Mouse (Mus musculus) frontal cortex, adult (tissue): ENCODE results near the gene Tamm41.

Source experiments
- ATAC-seq: cut with Nextera tagmentation; 2 replicates; pipeline ENCODE4 v1.9.2; 2017; ENCODE audit warnings: mild to moderate bottlenecking, moderate library complexity, mixed read lengths; ENCODE audit not compliant: low TSS enrichment

Gene Tamm41

DNA sequence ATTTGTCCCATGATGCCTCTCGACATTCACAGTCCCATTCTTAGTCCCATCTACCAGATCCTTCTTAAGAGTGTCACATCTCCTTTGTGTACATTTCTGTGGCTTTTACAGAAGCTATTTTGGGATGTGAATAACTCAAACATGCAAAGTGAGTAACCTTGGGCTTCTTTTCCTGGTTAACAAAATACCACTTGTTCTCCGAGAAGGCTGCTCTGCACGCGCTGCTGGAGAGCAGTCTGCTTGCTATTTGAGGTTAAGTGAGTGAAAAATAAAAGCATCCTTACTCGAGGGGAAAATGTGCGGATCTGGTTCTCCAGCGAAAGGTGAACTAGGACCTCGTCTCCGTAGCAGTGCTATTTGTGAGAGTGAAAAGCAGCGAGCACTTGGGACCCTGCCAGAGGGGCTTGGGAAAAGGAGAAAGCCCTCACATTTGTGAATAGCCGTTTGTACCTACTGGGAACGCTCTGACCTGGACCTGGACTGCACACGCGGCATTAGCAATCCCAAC lies 10.1 kb downstream of the Tamm41 start:
- ATAC-seq: no peak

DNA sequence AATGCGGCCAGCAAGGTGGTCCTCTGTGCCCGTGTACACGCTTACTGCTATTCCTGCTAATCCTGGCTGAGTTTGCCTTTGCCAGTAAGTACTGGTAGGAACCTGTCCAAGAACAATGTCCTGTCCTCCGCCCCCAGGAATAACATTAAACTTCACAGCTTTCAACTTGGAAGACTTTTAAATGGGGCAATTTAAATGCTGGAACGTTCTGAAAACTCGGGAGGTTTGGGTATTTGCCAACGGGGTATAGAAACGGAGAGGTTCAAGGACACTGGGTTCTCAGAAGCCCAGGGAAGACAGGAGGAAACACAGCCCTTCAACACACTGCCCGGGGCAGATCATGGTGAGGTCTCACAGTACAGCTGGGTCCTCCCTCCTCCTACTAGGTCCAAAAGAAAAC lies 14.8 kb downstream of the Tamm41 start:
- no peak for ATAC-seq

DNA sequence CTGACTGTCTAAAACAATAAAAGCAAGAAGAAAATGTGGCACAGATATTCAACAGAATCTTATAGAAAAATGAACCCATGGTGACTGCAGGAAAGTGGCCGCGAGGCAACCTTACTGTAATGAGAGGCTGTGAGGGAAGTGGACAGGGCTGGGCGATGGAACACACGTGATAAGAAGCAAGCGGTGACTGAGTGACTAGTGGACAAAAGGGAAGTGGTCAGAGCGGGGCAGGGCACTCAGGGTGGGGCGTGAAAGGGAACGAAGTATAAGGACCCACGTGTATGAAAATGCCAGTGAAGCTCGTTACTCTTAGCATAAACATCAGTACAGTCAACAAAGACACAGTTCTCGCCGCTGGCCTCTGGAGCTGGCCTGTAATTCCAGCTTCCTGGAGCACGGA lies 22.2 kb downstream of the Tamm41 start:
- ATAC-seq: no peak

DNA sequence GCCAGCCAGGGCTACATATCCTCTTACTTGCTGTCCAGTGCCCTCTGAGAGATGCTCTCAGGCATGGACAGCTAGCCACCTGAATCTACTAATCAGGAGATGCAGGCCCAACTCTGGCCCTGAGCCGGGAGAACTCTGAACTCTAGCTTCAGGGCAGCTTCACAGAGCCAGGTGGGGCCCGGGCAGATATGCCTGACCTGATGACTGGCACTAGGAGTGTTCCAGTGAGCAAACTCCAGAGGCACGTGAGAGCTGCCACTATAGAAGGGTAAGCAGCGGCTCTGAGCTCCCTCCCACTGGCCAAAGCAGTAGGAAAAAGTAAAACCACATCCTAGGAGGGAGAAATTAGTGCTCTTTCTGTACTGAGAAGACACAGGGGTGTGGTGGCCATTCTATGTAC lies 24.1 kb downstream of the Tamm41 start:
- ATAC-seq: no peak

DNA sequence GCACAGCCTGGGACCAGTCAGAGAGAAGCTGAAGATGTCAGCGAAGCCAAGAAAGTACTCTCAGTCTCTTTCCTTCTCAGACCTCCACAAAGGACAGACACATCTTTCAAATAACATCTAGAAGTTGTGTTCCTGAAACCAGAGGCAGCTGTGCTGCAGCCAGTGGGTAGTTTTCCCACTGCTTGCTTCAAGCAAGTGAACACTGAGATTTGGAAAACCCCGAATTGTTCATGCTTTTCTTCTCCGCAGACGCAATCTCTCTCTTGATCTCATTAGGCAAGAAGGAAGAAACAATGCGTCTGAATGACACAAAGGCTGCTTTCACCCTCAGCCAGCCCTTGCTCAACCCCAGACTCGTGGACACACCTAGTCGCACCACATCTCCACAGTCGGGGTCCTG lies 25.9 kb downstream of the Tamm41 start:
- ATAC-seq: no peak

DNA sequence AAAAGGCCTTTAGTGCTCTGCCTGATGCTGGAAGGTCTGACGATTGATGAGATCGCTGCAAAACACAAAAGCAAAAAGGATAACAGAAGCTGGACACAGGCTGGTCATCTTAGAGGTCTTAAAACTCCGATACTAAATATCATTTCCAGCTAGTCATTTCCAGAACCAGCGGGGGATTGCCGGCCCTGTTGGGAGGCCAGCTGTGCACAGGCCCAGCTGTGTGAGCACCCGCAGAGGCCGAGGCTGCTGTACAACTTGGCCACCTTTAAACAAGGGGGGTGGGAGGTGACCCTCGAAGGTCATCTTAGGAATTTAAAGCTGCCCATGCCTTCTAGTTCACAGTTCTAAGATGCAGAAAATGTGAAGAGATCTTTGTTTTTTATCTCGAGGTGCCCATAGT lies 26.9 kb downstream of the Tamm41 start:
- ATAC-seq: no peak

DNA sequence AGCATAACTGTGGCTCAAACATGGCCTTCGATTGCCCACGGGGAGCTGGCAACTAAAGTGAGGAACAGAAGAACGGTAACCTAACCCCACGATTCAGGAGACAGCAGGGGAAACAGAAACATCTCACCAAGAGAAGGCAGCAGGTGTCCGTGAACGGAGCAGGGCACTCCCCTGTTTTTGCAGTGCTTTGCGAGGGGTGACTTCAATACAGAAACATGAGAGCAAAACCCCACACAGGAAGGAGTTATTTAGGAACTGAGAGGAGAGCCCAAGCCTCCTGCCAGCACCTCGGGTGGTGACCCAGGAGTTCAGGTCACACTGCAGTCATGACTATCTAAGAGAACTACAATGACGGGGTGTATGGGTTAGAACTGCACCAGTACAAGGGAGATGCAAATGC lies 27.4 kb downstream of the Tamm41 start:
- ATAC-seq: no peak

DNA sequence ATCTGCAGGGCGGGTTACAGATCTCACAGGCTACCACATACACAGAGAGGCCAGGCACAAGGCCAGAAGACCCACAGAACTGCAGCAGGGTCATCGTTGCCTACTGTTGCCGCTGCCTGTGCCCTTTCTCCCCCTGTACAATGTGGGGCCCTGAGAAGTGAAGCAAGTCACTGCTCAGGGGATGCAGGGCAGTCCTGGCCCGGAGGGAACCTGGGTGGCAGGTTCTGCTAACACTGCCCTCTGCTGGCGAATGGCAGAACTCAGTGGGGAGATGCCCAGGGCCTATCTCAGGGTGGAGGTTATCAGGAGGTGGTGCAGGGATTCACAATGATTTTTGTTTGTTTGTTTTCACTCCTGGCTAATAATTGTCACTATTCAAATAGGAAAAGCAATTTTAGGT lies 29.9 kb downstream of the Tamm41 start:
- ATAC-seq: peak; percentile 56; the same call in 1 of the 2 replicates

DNA sequence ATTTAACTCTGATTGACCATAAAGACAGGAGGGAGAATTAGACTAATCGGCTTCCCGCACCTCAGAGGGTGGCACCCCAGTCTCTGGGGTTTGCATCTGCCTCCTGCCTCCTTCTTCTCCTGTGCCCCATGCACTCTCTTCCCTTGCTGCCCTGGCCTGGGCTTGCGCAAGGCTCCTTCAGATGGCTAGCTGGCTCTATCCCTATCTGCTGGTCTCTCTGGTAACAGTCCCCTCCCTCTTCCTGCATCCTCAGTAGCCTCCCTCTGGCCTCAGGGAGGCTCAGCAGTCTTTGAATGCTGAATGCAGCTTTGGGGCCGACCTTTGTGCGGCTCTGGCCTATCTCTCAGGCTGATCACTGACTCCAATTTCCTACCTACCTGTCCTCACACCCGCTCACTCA lies 30.7 kb downstream of the Tamm41 start:
- ATAC-seq: no peak

DNA sequence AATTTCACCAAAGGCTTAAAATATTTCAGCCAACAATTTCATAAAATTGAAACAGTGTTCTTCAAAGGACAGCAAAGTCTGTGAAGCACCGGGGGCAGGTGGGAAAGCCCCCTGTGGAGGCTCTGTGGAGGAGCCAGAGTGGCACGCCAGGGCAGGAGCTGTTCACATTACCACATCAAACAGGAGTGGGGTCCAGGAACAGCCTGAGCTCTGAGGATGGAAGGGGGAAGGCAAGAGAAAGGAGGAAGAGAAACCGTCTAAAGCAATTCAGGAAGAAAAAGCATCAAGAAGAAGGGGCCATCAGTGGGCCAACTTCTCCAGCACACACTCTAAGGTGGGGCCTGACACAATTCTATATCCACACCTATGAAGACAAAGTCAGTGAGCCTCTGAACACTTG lies 31.6 kb downstream of the Tamm41 start:
- ATAC-seq: no peak

DNA sequence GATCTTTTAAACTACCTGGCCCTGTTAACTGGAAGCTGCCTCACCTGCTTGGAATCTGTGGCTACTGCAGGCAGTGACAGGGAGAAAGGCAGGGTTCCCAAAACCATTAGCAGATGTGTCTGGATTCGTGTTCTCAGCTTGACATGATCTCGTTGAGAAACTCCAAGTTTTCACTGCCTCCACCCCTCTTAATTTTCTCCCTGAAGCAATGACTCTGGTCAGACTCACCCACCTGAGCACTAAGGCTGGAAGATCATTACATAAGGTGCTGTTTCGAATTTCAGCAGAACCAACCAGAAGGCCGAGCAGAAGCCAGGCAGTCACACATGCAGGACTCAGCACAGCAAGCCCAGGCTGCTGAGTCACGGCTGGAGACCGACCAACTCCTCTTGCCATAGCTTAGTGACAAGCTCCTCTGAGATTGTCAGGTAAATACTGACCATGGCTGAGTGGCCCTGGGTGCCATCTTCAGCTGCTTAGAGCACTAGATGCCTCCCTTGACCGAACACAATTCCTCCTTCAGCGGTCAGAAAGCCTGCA lies 32.3 kb downstream of the Tamm41 start:
- ATAC-seq: peak; percentile 62

DNA sequence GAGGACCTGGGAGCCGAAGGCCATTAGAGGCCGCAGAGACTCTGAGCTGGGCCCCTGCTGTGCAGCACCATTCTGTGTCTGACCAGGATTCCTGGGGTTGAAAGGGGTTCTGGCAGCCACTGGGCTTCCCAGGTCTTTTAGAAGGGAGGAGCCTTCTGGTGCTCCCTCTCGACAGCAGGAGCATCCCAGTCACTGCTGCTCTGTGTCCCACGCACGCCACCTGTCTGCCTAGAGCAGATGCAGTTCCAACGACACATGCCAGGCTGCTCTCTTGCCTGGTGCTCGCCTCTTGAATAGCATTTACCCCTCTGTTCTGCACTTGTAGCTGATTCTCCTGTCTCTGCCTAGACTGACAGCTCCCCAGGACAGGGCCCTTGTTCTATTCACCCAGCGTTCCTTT lies 33.0 kb downstream of the Tamm41 start:
- ATAC-seq: peak; percentile 60

DNA sequence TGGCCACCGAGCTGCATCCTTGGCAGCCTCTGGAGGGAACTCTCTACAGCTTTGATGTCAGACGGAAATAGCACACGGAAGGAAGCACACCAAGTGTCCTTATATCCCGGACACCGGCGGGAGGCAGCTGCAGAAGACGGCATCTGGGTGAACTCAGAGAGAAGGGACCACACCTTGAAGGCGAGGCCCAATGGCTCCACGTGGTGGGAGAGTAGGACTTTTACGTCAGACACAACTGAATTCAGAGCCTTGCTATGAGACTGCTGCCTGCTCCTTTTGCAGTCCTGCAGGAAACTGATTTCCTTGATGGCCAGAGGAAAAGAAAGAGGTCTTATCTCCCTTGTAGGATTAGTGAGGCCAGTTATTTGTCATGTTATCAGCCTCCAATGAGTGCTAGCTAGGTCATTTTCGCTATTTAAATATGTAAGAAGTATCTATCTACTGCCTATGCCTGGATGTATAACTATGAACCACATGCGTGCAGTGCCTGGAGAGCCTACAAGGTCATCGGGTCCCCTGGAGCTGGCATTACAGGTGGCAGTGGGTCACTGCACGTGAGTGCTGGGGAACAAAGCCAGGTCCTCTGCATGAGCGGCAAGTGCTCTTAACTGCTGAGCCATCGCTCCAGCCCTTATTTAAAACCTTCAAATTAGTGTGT lies 39.2 kb downstream of the Tamm41 start:
- ATAC-seq: no peak

DNA sequence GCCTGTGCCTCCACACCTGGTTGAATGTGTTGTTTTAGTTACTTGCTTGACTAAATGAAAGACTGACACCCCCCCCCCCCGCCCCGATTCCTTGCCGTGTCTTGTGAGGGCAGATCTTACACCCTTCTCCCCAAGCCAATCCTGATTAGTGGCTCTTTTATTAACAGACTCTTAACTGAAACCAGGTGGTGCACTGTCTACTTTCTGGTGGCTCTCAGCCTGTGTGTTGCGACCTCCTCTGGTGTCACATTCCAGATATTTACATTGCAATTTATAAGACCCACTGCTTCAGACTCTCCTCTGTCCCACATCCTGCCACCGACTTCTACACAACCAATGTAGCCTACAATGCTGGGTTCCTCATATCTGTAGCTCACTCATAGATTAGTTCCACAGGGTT lies 40.2 kb downstream of the Tamm41 start:
- no peak for ATAC-seq

DNA sequence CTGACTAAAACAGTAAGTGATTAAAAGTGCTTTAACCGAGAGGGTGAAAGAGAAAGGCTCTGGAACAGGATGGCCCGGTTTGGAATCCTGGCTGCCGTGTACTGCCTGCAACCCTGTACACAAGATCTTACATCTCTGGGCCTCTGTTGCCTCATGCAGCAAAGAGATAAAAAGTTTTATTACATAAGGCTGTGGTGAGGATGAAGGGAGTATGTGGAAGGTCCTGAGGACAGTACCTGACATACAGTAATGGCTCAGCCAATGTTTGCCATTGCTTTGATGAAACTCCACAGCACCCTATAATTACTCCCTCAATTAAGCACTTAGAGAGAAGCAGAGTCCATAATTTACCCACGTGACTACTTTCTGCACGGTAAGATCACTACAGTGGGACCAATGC lies 40.8 kb downstream of the Tamm41 start:
- ATAC-seq: no peak

DNA sequence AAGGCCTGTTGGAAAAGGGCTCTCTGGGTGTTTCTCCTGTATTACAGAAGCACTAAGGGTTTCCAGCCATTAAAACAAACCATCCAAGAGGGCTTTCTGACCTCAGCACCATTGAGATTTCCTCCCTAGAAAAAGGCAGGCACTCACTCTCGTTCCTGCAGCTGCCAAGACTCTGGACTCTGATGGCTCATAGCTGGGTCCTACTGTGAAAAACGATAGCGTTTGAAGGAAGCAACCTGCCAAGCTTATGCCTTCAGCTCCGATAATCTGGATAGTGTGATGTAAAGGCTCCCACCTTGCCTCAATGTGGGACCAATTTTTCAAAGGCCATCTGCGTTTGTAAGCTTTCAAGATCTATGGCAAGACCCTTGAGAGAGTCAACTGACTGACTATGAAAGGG lies 43.6 kb downstream of the Tamm41 start:
- ATAC-seq: no peak

DNA sequence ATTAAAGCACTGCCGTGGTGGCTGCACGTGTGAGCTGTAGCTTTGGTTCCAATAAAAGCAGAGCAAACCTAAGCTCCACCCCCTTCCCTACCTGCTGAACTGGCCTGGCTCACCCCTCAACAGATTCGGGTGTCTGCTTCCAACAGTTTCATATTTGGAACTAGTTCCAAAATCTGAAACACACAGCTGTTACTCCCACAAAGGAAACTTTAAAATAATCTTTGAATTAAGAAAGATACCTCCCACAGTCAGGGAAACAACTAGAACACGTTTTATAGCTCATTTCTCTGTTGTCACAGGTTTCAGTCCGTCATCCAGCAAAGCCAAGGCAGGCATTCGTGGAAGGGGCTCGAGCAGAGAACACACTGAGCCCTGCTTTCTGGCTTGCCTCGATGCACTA lies 44.0 kb downstream of the Tamm41 start:
- ATAC-seq: peak; percentile 67

DNA sequence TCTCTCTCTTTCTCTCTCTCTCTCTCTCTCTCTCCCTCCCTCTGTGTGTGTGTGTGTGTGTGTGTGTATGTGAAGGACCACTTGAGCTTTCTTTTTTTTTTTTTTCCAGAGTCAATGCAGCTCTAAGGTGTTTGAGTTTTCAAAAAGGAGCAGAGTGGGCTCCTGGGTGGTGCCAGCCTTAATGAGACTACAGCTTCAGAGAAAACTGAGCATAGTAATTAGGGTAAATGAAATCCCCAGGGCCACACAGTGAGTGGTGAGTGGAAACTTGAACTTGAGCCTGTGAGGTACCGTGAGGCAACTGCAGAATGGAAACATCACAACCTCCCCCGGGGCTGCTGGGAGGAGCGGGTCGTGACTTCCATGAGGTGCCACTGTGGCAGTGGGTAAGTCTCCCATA lies 45.8 kb downstream of the Tamm41 start:
- ATAC-seq: no peak

DNA sequence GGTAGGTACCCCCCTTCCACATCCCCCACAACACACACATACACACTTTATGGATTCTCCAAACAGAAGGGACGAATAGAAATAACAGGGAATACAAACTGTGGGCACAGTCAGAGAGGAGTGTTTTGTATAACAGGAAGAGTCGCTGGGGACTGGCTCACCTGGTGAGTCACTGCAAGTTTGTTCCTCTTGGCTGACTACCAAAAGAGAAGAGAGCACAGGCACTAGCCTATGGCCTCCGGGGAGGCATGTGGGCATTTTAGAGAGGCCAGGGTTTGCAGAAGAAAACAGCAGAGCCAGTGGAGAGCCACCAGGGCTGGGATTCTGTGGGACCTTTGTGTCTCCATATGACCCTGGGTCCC lies 49.1 kb downstream of the Tamm41 start:
- no peak for ATAC-seq

DNA sequence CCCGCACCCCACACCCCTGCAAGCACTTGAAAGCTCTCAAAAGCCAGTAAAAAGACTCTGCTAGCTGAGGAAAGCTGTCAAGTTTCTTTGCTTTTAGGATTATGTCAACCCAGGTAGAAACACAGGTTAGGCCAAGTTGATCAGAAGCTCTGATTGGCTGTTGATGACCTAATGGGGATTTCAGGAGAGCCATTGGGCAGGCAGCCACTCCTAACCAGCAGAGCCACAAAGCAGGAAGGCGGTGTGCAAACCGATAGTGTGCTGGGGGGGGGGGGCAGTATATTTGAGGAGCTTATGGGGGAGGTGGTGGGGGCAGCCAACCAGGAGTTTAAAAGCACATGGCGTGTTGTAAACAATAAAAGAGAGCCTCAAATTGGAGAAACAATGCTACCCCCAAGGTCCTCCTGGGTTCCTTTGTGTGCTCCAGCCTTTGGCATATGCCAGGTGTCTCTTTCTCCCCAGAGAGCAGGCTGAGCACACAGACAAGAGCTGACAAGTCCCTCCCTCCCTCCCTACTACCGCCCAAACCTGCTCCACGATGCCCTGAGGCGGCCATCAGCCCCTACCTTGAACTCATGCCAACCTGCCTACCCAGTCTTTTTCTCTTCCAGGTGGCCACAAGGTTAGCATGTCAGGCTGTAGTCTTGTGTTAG lies 49.6 kb downstream of the Tamm41 start:
- ATAC-seq: no peak

DNA sequence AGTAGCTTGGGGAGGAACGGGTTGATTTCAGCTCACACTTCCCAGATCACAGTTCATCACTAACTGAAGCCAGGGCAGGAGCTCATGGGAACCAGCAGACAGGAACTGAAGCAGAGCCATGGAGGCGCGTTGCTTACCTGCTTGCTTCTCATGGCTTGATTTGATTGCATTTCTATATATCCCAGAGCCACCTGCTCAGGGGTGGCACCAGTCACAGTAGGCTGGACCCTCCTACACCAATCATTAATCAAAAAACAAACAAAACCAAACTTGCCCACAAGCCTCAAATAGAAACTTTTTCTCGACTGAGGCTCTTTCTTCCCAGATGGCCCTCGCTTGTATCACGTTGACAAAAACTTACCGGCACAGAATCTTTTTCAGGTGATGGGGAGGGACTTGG lies 55.0 kb downstream of the Tamm41 start:
- ATAC-seq: no peak

DNA sequence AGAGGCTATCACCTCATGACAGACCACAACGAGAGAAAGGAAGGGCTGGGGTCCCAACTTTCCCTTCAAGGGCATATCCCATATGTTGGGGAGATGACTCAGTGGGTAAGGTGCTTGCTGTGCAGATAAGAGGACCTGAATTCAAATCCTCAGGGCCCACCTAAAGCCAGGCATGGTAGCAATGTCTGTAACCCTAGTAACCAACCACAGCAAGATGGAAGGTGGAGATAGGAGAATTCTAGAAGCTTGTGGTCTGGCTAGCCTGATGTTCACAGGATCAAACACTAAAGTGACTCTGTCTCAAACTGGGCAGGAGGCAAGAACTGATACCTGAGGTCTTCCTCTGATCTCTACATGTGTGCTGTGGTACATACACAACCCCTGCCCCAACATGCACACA lies 58.0 kb downstream of the Tamm41 start:
- no peak for ATAC-seq

DNA sequence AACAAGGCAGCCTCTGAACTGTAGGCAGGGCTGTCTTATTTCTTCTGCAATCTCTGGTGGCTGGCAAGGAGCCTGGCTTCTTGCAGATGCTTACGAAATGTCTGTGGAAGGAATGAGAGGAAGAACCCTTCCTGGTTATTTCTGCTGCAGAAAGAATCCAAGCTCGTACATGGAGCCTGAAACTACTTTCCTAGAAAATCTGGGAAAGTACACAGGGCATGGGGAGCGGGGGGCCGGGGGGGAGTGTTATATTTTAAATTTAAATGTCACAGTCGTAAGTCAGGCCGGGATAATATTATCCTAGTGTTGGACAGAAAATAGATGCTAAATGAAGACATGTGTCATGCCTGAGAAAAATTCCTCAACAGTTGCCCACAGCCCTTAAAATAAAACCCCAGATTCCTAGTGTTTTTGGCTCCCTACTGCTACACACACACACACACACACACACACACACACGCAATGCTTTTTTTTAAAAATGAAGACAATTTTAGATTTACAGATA lies 60.7 kb downstream of the Tamm41 start:
- peak; percentile 90 for ATAC-seq
